In the genomic region with DNA sequence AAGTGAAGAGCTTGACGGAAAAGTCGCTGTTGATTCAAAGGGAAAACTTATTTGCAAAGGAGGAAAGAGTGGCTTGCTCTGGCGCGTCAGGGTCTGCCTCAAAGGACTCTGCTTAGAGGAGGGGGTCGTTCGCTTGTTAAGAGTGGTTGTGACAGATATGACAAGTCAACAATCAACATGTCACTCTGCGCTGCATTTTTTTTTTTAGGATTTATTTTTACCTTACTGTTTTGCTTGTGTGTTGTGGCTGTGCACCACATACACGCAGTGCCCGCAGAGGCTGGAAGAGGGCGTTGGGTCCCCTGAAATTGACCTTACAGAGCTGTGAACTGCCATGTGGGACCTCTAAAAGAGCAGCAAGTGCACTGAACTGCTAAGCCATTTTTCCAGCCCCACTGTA, we compare ENCODE assay signal across 8 mouse cellular contexts. TPM values are rescaled to one million over a fixed set of nuclear protein-coding genes. Genes with fewer than 3 reads are reported as not detected.
DNase-seq lines count a peak whose midpoint lies in the region; ATAC-seq lines count a peak whose summit lies in the region.

No protein-coding gene starts in this region.

- 6% methylated on average over 10 of the region's 10 CpGs for WGBS in heart, embryonic 13.5 days
- 8% methylated on average over 10 of the region's 10 CpGs for WGBS in limb, embryonic 10.5 days
- WGBS in neural tube, embryonic 12.5 days: 6% methylated on average over 10 of the region's 10 CpGs

- H3K4me3 ChIP-seq in heart, embryonic 13.5 days: peak overlapping the region; percentile 82
- H3K4me3 ChIP-seq in limb, embryonic 10.5 days: peak overlapping the region; percentile 72
- peak overlapping the region; percentile 81 for H3K4me3 ChIP-seq in neural tube, embryonic 12.5 days

- peaks cover 60% of the 10 kb centered on the region for H3K36me3 ChIP-seq in heart, embryonic 13.5 days
- H3K36me3 ChIP-seq in limb, embryonic 10.5 days: peaks cover 52% of the 10 kb centered on the region
- peaks cover 17% of the 10 kb centered on the region for H3K36me3 ChIP-seq in neural tube, embryonic 12.5 days

- peaks cover 4% of the 10 kb centered on the region; the same call in 1 of the 2 replicates for H3K9me3 ChIP-seq in heart, embryonic 13.5 days
- H3K9me3 ChIP-seq in limb, embryonic 10.5 days (replicated peaks): no peaks in the 10 kb centered on the region
- H3K9me3 ChIP-seq in neural tube, embryonic 12.5 days: 0 out of 2 replicates have a peak, but pooled peaks cover 2% of the 10 kb centered on the region

- intact Hi-C loops in heart, postnatal 14 days (cut with DNase I): no loop called here

- peak overlapping the region; percentile 80 for H3K4me2 ChIP-seq in heart, embryonic 13.5 days
- peak overlapping the region; percentile 87 for H3K4me2 ChIP-seq in neural tube, embryonic 12.5 days (replicated peaks)

- H3K9ac ChIP-seq in heart, embryonic 13.5 days: peak overlapping the region; percentile 89
- H3K9ac ChIP-seq in neural tube, embryonic 12.5 days: peak overlapping the region; percentile 73

- no peaks in the 10 kb centered on the region for H3K27me3 ChIP-seq in heart, embryonic 13.5 days (replicated peaks)
- no peaks in the 10 kb centered on the region for H3K27me3 ChIP-seq in limb, embryonic 10.5 days (ENCODE audit: low read depth, poor library complexity, severe bottlenecking)
- no peaks in the 10 kb centered on the region for H3K27me3 ChIP-seq in neural tube, embryonic 12.5 days (replicated peaks)

- ATAC-seq in heart, embryonic 13.5 days (ENCODE audit: extremely low read depth, insufficient number of reproducible peaks, low FRiP score, low TSS enrichment): no peak
- ATAC-seq in erythroid progenitor cell, adult 5-6 weeks (replicated peaks; ENCODE audit: low FRiP score, poor library complexity, severe bottlenecking): peak; percentile 50; the same call in 1 of the 2 replicates
- peak; percentile 74 for ATAC-seq in neural tube, embryonic 12.5 days (ENCODE audit: low FRiP score, low read depth)

- H3K27ac ChIP-seq in heart, embryonic 13.5 days (replicated peaks): no peak overlapping the region
- peak overlapping the region; percentile 82 for H3K27ac ChIP-seq in limb, embryonic 10.5 days
- H3K27ac ChIP-seq in neural tube, embryonic 12.5 days: no peak overlapping the region

- DNase-seq in heart, postnatal 14 days: no peak
- DNase-seq in ES-CJ7 (ENCODE audit: low read depth, low spot score): peak; percentile 19
- DNase-seq in limb, embryonic 10.5 days (ENCODE audit: low spot score): no peak
- no peak for DNase-seq in urinary bladder, postnatal 36 days (ENCODE audit: low spot score in 2 of 2)
- DNase-seq in layer of hippocampus, postnatal 10 days (ENCODE audit: low spot score in 2 of 2): no peak

- peaks cover 14% of the 10 kb centered on the region for H3K4me1 ChIP-seq in heart, embryonic 13.5 days
- peaks cover 11% of the 10 kb centered on the region for H3K4me1 ChIP-seq in limb, embryonic 10.5 days
- peaks cover 11% of the 10 kb centered on the region for H3K4me1 ChIP-seq in neural tube, embryonic 12.5 days

RNA-seq across cellular contexts. Expression of a gene that starts 0.3 kb away (rescaled TPM):
- polyA plus RNA-seq in heart, embryonic 13.5 days (2015; fragmentation: Nextera tagmentation; extraction: Ambion mirVana): 66.8 and 81.7 TPM in 2 replicates
- 10 to 100 TPM; 66.9 to 67.5 TPM for total RNA-seq in heart, postnatal 14 days (2021)
- 4.2 and 20.2 TPM in 2 replicates for total RNA-seq in erythroid progenitor cell, adult 5-6 weeks (2015; ENCODE audit: low replicate concordance)
- total RNA-seq in erythroid progenitor cell, adult 5-6 weeks (2017; ENCODE audit: low replicate concordance): 6.9 and 17.2 TPM in 2 replicates
- polyA plus RNA-seq in limb, embryonic 10.5 days (2016; fragmentation: Nextera tagmentation; extraction: Ambion mirVana): 97.2 and 105 TPM in 2 replicates
- 70.0 and 70.6 TPM in 2 replicates for polyA plus RNA-seq in neural tube, embryonic 12.5 days (2016; fragmentation: Nextera tagmentation; extraction: Ambion mirVana)
- 10 to 100 TPM; 47.2 to 54.5 TPM for total RNA-seq in layer of hippocampus, postnatal 10 days (2021)

RNA-seq across cellular contexts. Expression of a gene that starts 30.5 kb away (rescaled TPM):
- 13.6 and 14.7 TPM in 2 replicates for polyA plus RNA-seq in heart, embryonic 13.5 days (2015; fragmentation: Nextera tagmentation; extraction: Ambion mirVana)
- 10 to 100 TPM; 13.8 to 14.6 TPM for total RNA-seq in heart, postnatal 14 days (2021)
- total RNA-seq in erythroid progenitor cell, adult 5-6 weeks (2015; ENCODE audit: low replicate concordance): 4.0 and 5.0 TPM in 2 replicates
- 9.4 TPM in 2 replicates for total RNA-seq in erythroid progenitor cell, adult 5-6 weeks (2017; ENCODE audit: low replicate concordance)
- 26.4 and 30.1 TPM in 2 replicates for polyA plus RNA-seq in limb, embryonic 10.5 days (2016; fragmentation: Nextera tagmentation; extraction: Ambion mirVana)
- polyA plus RNA-seq in neural tube, embryonic 12.5 days (2016; fragmentation: Nextera tagmentation; extraction: Ambion mirVana): 36.0 and 36.4 TPM in 2 replicates
- total RNA-seq in layer of hippocampus, postnatal 10 days (2021): 10 to 100 TPM; 32.5 to 37.6 TPM
